Mouse (Mus musculus) layer of hippocampus, adult 9-11 months (tissue): Measurements from ENCODE around the gene Nat14.

Experiments used
- DNase-seq: peaks from one replicate; pipeline ENCODE4 v3.0.0; 2022

Gene Nat14

DNA sequence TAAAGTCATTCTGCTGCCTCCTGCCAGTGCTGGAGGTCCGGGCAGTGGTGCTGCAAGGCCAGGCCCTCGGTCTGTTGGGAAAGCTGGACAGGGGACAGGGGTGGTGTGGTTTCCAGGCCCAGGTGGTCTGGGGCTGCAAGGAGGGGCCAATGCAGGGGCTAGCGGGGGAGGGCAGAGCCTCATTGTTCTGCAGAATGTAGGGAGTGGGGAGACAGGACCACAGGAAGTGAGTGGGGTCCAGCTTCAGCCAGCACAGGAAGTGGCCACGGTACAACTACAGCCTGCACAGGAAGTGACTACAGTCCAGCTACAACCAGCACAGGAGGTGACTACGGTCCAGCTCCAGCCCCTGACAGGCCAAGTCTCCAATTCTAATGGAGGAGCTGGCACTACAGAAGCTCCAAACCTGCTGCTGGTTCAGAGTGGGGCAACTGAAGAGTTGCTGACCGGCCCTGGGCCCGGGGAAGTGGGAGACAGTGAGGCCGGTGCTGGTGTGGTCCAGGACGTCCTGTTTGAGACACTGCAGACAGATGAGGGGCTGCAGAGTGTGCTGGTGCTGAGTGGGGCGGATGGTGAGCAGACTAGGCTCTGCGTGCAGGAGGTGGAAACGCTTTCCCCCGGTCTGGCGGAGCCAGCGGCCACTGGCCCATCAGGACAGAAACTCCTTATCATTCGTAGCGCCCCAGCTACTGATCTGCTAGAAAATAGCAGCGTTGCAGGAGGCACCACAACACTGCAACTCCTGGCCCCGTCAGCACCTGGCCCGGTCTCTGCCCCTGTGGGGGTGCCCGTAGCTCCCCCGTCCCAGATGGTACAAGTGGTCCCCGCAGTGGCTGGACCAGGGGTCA, 628 bp upstream of the Nat14 start:
- DNase-seq: no peak

DNA sequence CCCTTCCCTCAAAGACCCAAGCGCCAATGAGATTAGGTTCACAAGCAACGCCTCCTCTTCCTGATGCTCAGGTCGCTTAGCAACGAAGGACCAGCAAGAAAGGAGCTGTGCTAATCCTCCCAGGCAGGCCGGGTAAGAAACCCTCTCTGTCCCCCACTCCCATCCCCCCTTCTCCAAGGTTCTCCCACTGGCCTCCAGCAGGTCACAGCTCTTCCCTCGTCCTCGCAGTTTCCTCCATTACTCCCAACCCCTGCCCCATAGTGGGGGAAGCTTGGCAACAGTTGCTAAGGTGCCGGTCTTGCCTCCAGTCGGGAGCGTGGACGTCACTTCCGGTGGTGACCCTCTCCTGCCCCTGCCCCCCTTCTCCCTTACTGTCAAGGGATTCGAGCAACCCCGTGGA, 680 bp downstream of the Nat14 start:
- DNase-seq: peak; percentile 92

DNA sequence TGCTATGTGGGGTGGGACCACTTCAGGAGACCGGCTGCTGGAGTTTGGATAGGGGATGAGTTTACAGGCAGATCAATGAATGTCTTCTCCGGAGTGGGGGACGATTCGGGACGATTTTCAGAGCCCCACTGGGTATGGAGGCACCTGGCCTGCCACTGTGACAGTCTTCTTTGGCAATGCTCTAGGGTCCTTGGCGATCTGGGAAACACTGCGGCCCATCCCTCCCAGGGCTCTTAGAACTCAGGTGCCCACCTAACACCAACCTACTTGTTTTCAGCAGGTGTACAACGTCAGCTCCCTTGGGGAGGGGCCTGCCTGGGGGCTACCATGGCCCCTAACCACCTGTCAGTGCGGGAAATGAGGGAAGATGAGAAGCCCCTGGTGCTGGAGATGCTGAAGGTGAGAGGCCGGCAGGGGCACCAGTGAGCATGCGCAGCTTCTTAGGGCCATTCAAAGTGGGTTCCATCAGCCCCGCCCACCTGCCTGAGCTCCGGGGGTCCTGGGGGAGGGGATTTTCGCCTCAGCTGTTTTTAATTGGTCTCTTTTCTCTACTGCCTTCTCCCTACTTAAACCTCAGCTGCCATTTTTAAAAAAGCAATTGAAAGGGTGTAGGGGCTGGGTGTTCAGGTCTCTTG, 1.2 kb downstream of the Nat14 start:
- DNase-seq: peak; percentile 80

DNA sequence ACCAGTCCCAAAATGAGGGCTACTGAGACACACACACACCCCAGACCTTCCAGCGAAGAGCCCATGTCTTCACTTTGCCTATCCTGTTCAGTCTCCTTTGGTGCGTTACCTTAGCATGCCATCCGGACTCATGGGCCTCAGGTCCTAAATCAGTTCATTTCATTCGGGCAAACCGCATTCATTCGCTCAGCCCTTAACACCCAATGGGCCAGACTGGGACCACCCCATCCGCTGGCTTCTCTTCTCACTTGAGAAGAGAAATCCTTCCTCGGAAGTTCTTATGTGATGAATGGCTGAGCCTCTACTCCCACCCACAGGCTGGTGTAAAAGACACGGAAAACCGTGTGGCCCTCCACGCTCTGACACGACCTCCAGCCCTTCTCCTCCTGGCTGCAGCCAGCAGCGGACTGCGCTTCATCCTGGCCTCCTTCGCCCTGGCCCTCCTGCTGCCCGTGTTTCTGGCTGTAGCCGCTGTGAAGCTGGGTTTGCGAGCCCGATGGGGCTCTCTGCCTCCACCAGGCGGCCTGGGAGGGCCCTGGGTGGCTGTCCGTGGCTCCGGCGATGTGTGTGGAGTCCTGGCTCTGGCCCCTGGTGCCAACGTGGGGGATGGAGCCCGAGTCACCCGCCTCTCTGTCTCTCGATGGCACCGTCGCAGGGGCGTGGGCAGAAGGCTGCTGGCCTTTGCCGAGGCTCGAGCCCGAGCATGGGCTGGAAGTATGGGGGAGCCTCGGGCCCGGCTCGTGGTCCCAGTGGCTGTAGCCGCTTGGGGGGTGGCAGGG, 1.9 kb downstream of the Nat14 start:
- no peak for DNase-seq

DNA sequence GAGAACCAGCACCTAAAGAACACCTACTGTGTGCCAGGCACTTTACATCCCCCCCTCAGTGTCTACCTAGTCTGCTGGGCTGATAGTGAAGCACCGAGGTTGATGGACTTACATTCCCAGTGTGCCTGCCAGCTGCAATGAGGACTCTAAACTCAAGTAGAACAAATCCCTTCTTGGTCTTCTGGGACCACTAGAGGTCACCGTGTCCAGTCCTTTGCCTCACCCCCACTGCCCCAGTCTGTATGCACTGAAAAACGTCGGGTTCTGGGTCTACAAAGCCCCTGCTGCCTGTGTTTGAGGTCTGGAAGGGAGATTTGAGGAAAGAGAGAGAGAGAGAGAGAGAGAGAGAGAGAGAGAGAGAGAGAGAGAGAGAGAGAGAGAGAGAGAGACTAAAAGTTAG, 2.7 kb downstream of the Nat14 start:
- no peak for DNase-seq

DNA sequence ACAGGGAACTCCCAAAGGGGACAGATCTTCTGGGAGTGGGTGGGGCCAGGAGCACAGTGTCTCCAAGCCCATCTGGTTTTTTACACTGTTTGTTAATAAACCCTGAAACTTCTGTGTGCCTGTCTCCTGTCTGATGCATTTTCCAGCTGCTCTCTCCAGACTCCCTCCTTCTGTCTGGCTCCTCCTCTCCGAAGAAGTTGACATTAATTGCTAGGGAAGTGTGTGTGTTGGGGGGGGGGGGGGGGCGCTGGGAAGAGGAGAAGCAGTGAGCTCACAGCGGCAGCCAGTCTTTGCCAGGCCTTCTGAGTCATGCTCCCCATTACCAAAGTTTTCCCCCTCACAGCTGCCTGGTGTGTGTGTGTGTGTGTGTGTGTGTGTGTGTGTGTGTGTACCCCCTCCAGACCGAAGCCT, 3.1 kb downstream of the Nat14 start:
- peak; percentile 65 for DNase-seq

DNA sequence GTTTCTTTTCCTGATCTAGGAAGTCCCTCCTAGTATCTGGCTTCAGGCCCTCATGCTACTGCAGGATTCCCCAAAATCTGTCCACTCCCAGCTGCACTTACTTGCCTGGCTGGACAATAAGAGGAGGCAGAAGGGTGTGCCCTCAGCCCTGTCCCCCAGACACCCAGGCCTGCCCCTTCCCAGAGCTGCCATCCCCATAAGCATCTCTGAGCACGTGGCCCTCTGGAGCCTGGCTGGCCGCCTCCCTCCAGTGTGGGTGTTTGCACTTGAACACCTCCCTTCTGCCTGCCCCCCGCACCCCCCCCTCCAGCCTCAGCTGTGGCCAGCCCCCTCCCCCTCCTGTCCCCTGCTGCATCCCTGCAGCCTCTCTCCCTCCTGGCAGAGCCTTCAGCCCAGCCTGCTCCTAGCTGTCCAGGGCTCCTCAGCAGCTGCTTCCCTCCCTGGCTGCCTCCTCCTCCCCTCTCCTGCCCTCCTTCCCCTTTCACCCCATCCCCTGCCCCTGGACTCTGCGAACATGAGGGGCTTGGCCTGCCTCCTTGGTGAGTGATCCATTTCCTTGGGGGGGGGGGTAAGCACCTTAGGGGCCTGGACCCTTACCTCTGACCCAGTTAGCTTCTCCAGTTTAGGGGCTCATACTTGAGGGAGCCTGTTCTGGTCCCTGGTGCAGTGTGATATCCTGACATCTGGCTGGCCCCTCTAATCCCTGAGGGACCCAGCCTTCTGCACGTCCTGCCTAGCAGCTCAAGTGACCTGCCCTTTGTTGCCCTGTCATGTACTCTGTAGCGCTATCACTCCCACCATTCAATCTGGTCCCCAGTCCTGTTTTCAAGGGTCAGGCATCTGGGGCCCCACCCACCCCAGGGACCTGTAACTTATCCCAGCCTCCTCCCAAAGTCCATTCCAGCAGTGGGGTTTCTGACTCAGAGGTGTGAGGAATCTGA, 3.9 kb downstream of the Nat14 start, which contains the start of gene Ssc5d:
Gene Ssc5d (plus strand): TSS at position 345 of the 941 bp plus-strand sequence.
- no peak for DNase-seq

DNA sequence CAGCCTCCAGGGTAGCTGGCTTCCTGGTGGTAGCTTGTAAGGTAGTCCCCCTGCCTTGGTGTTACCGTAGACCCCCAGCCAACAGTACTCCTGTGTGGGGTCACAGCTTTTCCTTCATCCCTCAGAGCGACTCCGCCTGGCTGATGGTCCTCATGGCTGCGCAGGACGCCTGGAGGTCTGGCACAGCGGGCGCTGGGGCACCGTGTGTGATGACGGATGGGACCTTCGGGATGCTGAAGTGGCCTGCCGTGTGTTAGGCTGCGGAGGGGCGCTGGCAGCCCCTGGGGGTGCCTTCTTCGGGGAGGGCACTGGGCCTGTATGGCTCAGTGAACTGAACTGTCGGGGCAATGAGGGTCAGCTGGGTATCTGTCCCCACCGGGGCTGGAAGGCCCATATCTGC, 5.0 kb downstream of the Nat14 start:
- DNase-seq: no peak

DNA sequence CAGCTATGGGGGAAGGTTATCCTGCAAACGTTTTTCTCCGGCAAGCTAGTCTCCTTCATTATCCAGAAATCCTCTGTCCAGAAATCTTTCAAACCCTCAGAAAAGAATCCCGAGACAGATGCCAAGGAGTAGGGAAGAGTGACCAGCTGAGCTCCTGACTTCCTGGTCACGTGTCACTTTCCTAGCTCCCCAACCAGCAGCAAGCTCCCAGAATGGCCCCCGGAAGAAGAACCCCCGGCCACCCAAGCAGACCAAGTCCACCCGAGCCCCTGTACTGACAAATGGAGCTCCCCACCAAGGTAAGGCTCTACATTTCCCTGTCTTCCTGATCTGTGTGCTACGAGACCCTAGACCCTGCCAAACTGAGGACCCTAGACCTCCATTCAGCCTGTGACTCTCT, 5.9 kb downstream of the Nat14 start:
- no peak for DNase-seq

DNA sequence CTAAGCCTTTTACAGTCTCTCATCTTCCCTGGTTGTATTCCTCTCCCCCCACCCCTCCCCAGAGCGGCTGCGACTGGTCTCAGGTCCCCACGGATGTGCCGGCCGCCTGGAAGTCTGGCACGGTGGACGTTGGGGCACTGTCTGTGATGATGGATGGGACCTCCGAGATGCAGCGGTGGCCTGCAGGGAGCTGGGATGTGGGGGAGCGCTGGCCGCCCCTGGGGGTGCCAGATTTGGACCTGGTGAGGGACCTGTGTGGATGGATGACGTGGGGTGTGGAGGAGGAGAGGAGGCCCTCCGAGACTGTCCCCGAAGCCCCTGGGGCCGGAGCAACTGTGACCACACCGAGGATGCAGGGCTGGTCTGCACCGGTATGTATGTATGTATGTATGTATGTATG, 6.5 kb downstream of the Nat14 start:
- no peak for DNase-seq

DNA sequence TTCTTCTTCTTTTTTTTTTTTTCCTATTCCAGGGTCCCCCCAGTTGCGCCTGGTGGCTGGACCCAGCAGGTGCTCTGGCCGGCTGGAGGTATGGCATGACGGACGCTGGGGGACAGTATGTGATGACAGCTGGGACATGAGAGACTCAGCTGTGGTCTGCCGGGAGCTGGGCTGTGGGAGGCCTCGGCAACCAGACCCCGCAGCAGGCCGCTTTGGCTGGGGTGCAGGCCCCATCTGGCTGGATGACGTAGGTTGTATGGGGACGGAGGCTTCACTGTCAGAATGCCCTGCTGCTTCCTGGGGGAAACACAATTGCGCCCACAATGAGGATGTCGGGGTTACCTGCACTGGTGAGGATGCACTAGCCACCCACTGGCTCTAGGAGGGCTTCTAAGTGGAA, 11.3 kb downstream of the Nat14 start:
- no peak for DNase-seq

DNA sequence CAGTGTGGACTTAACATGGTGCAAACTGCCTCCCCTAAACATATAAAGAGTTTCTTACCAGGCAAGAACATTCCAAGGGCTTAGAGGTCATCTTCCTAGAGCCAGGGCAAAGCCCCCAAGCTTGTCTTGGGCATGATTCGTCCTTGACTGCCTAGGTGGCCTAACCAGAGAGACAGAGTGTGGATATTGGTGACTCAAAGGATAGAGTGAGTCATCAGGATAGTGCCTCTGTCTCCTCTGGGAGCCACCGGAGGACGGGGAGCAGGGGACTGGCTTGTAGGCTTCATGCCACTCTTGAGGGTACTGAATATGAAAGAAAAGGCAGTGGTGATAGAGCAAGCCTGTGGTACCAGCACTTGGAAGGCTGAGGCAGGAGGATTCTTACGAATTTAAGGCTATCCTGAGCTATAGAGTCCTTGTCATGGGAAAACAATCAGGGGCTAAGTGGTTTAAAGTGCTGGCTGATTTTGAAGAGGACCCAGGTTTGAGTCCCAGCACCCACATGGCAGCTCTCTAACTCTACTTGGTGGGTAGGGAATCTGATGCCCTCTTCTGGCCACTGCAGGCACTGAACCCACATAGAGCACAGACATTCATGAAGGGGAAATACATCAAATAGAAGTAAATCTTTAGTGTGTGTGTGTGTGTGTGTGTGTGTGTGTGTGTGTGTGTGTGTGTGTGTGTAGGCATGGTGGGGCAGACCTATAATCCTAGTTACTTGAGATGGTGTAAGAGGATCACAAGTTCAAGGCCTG, 12.5 kb downstream of the Nat14 start:
- no peak for DNase-seq

DNA sequence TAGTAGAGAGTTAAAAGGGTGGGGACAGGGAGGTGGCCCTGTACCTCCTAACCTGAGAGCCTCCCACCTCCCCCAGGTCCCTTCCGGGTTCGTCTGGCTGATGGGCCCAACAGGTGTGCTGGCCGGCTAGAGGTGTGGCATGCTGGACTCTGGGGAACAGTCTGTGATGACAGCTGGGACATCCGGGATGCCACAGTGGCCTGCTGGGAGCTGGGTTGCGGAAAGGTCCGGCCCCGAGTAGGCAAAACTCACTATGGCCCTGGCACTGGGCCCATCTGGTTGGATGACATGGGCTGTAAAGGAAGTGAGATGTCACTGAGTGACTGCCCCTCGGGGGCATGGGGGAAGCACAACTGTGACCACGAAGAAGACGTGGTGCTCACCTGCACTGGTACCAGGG, 15.0 kb downstream of the Nat14 start:
- DNase-seq: no peak

DNA sequence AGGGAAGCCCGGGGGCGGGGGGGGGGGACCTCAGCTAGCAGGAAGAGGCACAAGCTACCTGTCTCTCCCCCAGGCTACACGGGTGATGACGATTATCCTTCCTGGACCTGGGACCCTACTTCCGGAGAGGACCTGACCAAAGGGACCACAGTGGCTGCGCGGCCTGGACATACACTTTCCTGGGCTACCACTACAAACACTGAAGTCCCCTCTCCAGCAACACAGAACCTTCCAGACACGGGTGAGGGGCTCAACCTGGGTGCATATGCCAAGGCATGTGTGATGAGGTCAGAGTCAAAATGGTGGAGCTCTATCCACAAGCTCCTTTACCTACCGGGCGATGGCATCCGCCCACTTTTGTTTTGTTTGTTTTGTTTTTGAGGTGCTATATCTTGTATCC, 15.6 kb downstream of the Nat14 start:
- no peak for DNase-seq

DNA sequence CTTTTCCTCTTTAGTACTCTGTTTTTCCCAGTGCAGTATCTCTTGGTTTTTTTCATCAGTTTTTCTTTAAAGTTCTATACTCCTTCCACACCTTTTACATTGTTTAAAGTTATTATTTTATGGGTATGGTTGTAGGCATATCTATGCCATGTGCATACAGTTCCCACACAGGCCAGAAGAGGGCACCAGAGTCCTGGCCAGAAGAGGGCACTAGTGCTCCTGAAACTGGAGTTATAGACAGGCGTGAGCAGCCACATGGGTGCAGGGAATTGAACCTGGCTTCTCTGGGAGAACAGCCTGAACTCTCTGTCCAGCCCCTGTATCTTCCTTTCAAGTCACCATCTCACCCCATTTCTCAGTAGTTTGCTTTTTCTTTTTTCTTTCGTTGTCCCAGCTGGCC, 16.6 kb downstream of the Nat14 start:
- peak; percentile 40 for DNase-seq

DNA sequence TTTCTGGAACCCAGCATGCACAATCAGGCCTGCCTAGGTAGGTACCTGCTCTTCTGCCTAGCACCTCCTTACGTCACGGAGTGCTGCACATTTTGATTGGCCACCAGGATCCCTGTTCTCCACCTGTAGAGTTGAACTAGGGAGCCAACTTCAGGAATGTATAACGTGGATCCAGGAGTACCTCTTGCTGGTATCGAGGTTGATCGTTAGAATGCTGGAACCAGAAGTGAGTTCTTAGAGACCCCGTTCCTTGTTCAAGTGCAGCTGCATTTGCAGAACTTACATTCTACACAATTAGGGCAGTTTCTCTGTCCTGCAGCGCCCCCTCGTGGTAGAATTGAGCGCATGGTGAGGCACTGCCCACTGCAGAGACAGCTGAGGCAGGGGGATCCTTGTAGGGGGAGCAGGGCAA, 18.2 kb downstream of the Nat14 start:
- DNase-seq: no peak

DNA sequence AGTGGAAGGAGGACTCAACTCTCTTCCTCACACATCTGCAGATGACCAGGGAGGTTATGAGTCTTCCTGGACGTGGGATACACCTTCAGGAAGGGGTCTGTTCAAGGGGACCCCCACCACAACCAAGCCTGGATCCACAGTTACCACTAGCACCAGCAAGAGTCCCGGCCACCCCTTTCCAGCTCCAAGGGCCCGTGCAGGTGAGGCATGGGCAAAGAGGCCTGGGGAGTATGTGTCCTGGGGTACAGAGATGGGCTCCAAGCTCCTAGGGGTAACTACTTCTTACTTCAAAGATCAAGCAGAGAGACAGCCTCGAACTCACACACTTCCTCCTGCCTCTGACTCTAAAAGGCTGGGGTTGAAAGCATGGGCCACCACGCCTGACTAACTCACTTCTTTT, 20.8 kb downstream of the Nat14 start:
- DNase-seq: no peak

DNA sequence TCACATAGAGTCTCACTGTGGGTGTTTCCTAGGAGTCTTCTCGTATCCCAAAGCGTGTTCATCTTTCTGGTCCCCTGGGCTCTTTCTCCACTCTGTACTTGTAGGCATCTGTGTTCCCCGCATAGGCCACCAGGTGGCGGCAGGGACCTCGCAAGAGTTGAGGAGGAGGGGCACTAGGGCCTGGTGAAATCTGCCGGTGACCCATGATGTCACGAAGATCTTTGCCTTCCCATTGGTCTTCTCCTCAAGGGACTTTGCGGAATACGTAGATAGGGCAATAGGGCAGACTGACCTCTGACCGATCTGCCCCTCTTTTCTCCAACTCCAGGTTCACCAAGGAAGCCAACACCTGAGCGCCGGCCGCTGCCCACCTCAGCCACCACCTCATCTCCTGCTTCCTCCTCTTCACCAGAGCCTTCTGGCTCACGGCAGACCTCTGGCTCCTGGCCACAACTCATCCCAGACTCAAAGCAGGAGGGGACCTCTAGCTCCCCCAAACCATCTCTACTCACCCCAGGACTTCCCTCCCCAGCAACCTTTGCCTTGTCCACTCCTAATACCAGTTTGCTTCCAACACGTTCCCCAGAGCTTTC, 21.5 kb downstream of the Nat14 start:
- DNase-seq: peak; percentile 95

DNA sequence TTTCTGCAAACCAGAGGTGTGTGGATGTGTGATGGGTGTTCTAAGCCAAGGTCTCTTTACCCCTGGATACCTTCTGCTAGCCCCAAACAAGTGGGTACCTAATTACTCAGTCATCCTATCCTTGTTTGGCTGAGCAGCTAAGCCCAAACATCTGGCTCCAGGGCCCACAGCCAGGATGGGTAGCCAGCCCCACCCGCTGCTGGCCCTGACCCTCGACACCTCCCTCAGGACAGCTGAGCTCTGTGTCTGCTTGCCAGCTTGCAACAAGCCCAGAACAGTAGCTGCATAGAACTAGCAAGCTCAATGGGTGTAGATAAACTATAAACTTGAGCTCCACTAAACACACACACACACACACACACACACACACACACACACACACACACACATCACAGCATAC, 26.0 kb downstream of the Nat14 start:
- DNase-seq: peak; percentile 61

DNA sequence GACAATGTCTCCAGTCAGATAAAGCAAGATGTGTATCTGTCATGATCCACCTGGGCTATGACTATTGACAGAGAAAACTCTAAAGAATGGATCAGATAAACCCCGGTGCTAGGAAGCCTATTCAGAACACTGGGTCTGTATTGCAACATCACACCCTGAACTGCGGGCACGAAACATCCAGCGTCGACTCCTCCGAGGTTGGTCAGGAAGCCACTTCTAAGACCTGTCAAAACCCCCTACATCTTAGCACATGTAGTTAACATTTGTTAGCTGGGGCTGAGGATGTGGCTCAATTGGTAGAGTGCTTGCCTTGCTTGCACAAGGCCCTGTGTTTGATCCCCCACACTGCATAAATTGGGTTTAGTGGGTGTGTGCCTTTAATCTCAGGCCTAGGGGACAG, 26.6 kb downstream of the Nat14 start:
- no peak for DNase-seq

DNA sequence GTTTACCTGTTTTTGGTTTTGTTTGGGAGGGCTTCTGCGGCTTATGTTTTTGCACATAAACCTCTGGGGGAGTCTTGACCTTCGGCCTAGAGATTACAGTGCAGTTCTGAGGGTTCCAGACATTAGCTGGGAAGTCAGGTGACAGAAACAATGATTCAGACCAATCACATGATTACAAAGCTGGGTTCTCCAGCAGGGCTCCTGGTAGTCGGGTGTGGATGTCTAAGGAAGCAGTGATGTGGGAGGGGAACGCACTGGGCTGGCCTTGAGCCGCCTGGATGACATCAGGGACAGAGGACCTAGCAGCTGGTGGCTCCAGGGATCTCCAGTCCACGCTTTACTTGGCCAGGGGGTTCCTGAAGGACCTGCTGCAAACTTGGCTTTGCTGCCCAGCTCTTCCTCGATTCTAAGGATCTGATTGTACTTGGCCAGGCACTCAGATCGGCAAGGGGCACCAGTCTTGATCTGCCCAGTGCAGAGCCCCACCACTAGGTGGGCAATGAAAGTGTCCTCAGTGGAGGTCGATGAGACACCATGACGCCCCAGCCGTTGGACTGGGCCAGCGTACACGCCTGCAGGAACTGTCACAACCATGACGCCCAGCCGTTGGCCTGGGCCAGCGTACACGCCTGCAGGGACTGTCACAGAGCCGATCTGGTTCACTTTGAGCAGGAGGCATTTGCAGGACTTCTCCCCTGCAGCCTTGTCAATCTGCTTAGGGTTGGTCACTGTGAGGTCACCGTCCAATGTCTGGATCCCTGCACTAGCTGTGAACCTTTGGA, 28.9 kb downstream of the Nat14 start:
- DNase-seq: no peak
